Mouse (Mus musculus) B cell, adult 2 months (primary cell): ENCODE measurements at regions not wholly inside any gene's neighbourhood (a gene's known extent, or its start where the extent isn't known, plus 50 kb on each side); places are given as distances from the start of the nearest gene placed in this dataset.

Experiments
- DNase-seq, 2 experiments: peaks; one replicate each; pipeline ENCODE4 v3.0.0; 2022

DNA sequence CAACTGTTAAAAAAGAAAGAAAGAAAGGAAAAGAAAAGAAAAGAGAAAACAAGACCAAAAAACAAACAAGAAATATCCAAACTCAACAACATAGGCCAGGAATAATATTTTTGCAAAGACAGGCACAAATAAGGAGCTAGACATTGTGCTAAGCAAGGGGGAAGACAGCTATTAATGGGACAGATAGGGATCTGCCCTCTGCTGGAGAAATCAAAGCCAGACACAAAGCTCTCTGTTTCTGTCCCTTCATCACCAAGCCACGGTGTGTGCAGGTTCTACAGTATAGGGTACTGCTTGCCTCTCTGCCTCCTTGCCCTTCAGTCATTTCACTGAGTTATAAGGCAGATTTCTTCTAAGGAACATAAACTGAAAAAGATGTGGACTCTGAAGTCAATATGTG is 57.8 kb upstream of the Chchd3 start:
- no peak for DNase-seq

DNA sequence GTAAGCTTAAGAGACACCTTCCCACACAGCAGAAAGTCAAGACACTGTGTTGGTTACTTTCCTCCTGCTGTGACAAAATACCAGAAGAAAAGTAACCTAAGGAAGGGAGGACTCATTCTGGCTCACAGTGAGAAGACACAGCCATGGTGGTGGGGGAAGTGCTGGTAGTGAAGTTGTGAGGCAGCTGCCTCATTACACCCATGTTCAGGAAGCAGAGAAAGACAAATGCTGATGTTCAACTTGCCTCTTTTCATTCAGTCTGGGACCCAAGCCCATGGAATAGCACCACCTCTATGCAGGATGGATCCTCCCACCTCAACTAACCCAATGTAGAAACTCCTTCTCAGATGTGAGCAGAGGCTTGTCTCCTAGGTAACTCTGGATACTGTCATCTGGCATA is 60.5 kb upstream of the Chchd3 start:
- no peak for DNase-seq

DNA sequence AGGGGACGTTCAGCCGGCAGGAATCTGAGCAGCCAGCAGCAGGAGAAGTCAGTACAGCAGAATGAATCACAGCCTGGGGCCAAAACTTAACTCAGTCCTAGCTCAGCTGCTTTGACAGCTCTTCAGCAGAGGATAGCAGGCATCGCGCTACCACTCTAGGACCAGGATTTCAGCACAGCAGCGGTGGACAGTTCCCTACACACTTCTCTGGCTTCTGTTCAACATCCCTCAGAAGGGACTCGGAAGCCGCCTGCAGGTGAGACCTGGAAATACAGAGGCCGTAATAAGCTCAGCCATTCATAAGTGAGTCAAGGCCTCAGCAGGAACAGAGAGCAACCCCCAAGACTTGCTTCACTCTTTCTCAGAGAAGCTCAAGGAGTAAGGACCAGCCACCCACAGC is 66.5 kb upstream of the Chchd3 start:
- peak; percentile 49 to 56 for DNase-seq

DNA sequence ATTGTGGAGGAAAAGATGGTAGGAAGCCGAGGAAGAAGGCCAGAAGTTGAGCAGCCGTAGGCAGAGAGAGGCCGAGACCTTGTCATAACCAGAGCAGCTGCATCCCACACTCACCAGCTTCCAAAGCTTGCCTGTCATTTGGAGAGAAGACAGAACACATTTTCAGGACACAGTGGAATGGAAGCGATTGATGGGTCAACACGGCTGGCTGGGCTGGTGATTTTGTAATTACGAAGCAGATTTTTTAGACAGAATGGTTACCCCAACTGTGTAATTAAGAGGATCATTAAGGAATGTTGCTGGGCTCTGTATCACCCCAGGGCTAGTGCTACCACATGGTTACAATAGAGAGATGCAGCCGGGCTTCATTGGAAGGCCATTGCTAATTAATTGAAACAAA is 76.8 kb upstream of the Chchd3 start:
- DNase-seq, result no peak

DNA sequence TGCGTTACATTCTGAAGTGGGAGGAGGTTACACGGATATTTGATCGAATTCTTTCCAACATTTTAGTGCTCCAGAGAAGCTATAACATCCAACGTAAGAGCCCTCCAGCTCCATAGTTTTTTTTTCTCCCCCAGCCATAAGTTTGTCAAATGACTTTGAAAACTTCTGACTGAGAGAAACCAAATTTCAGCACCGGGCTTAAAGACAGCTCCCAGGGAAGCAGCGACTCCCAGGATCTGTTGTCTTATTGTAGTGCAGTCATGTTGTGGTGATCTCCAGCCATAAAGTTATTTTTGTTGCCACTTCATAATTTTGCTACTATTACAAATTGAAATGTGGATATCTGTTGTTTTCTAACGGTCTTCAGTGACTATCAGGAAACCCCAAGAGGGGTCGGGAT is 77.8 kb upstream of the Chchd3 start:
- DNase-seq, result no peak

DNA sequence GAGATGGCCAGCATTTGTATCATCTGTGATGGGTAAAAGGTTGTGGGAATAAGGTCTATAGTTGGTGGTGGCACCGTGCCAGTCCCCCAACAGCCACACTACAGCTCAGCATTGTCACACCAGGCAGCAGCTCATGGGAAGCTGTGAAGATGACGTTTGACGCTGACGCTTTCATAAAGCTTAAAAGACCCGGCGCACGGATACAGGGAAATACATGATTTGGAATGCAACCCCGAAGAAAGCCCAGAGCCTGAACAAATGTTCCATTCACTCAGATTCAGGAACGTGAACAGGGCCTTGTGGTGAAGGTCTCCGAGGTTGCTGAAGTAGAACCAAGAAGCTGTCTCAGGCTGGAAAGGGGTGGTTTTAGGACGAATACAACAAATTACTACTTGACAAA is 82.4 kb upstream of the Exoc4 start:
- no peak for DNase-seq

DNA sequence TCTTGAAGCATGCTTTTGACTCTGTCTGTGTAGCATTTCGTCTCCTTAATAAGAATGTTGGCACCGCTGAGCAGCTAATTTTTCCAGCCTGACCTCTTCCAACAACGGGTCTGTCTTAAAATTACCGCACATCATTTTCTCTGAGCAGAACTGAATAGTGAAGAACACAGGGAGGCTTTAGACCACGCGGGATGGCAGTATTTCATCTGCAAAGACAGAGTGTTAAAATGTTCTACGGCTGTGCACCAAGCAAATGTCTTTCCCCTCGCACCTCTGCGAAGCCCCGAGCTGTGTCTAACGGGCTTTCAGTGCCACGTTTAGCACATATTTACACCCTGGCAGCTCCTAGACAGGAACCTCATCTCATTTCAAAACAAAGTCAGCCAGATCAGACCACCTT is 75.3 kb upstream of the Exoc4 start:
- no peak for DNase-seq

DNA sequence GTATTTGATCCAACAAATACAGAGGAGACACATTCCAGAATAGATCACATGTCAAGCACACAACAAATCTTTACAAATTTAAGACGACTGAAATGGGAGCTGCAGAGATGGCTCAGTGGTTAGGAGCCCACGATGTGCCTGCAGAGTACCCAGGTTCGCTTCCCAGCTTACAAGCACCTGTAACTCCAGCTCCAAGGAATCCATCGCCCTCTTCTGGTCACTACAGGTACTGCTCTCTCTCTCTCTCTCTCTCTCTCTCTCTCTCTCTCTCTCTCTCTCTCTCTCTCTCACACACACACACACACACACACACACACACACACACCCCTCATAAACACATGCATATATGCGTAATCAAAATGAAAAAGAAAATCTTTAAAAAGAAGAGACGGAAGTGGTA is 74.3 kb upstream of the Exoc4 start:
- DNase-seq, result peak; percentile 14 to 24

DNA sequence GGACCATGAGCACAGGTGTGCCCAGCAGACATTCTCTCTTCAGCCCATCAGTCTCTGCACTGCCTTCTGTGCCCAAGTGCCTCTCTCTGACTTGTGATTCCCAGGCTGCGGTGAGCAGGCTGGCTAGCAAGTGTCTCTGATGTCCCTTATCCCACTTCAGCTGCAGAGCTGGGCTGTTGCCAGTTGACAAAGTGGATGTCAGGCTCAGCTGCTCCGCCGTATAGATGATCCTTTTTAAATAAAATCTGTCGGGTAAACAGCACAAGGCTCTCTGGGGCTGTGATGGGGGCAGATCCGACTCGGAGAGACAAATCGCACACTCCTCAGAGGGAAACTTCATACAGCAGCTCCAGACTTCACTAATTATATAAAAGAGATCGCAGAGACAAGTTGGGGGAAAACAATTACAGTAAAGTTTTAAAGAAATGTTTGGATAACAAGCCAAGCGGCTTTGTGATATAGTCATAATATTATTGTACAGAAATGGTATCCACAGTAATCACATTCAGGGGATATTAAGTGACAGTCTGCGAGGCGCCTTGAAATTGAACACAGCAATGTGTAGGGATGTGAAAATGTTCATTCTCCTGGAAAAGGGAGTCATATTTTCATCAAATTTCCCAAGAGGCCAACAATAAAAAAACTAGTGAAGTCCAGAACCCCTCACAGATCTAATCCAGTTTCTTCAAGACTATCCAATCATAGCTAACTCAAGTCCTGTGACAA is 59.2 kb upstream of the Exoc4 start:
- DNase-seq, result no peak

DNA sequence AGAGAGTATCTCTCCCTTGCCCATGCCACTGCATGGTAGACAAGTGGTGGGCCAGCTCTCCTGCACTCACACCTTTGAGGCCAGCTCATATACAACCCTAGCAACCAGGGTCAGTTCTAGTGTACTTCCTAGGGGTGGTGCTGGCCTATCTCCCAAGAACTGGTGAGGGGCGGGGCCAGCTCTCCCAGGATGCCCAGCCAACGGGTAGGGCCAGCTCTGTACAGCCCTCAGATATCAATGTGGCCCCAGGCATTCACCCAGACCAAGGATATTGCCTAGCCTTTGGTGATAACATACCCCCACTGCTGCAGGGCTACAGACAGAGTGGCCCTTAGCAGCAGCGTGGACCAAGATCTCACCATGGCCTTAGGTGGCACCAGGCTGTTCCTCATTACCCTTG is 55.1 kb upstream of the Exoc4 start:
- no peak for DNase-seq
